Mouse (Mus musculus) c-Kit-negative CD71-positive TER-119-positive erythroid progenitor cells, embryonic 14.5 days (primary cell): ENCODE data around the gene Qpct.
"Not testable (repeated sequence)": the region's sequence is repeated elsewhere in the genome, so short reads cannot be mapped to it uniquely, and the experiment has no call there.

Experiments
- DNase-seq: peaks from one replicate; pipeline ENCODE4 v3.0.0-alpha.2; 2013; ENCODE audit warnings: low read depth, low spot score

The Qpct gene

GRCm38 (mm10) chr17:79069766-79070480, 18.2 kb downstream of the Qpct start:
- no peak for DNase-seq

GRCm38 (mm10) chr17:79071951-79072350, 20.2 kb downstream of the Qpct start:
- no peak for DNase-seq

GRCm38 (mm10) chr17:79076974-79077847, 25.5 kb downstream of the Qpct start:
- no peak for DNase-seq

GRCm38 (mm10) chr17:79077848-79078146, 26.1 kb downstream of the Qpct start:
- DNase-seq = no peak

- no peak for DNase-seq
Measured at GRCm38 (mm10) chr17:79078248-79078647, 26.5 kb downstream of the Qpct start.

GRCm38 (mm10) chr17:79091710-79092109, 40.0 kb downstream of the Qpct start:
- DNase-seq = no peak

- DNase-seq = no peak
Measured at GRCm38 (mm10) chr17:79093286-79093975, 41.7 kb downstream of the Qpct start.

GRCm38 (mm10) chr17:79095624-79096023, 43.9 kb downstream of the Qpct start:
- no peak for DNase-seq

- DNase-seq = no peak
Measured at GRCm38 (mm10) chr17:79099866-79100265, 48.2 kb downstream of the Qpct start.

- DNase-seq = no peak
Measured at GRCm38 (mm10) chr17:79108238-79108637, 56.5 kb downstream of the Qpct start.

GRCm38 (mm10) chr17:79109576-79109975, 57.9 kb downstream of the Qpct start:
- no peak for DNase-seq

GRCm38 (mm10) chr17:79110936-79111348, 59.2 kb downstream of the Qpct start:
- DNase-seq = no peak

- not testable (repeated sequence) for DNase-seq
Measured at GRCm38 (mm10) chr17:79115248-79115647, 63.5 kb downstream of the Qpct start.

GRCm38 (mm10) chr17:79119066-79119465, 67.4 kb downstream of the Qpct start:
- DNase-seq = no peak

- no peak for DNase-seq
Measured at GRCm38 (mm10) chr17:79120269-79120668, 68.6 kb downstream of the Qpct start.

- DNase-seq = no peak
Measured at GRCm38 (mm10) chr17:79133740-79134139, 82.0 kb downstream of the Qpct start.

GRCm38 (mm10) chr17:79135826-79136225, 84.1 kb downstream of the Qpct start:
- DNase-seq = no peak

GRCm38 (mm10) chr17:79136401-79136800, 84.7 kb downstream of the Qpct start:
- DNase-seq = no peak
